Comparison of ENCODE assay signal across 8 mouse cellular contexts in genomic region chr4:109118327-109118659, GRCm38 (mm10).
DNase-seq lines count a peak whose midpoint lies in the region; ATAC-seq and TF ChIP-seq lines count a peak whose summit lies in the region.

No protein-coding gene starts in this region.

- peak overlapping the region; percentile 80 for H3K4me2 ChIP-seq in forebrain, embryonic 13.5 days

- peaks cover 19% of the 10 kb centered on the region for H3K4me1 ChIP-seq in spleen, adult 2 months (ENCODE audit: control insufficient read depth, insufficient read depth, insufficient read length)
- H3K4me1 ChIP-seq in forebrain, embryonic 13.5 days: peaks cover 14% of the 10 kb centered on the region
- H3K4me1 ChIP-seq in midbrain, embryonic 10.5 days: peaks cover 25% of the 10 kb centered on the region

- WGBS in spleen, adult 2 months: 6% methylated on average over 6 of the region's 6 CpGs
- 6% methylated on average over 6 of the region's 6 CpGs for WGBS in forebrain, embryonic 13.5 days
- 9% methylated on average over 6 of the region's 6 CpGs for WGBS in midbrain, embryonic 10.5 days

- no peak for DNase-seq in spleen, adult 2 months (ENCODE audit: low read depth in 1 of 2, low spot score in 2 of 2)
- DNase-seq in spleen, adult 12 weeks (ENCODE audit: low spot score): no peak
- peak; percentile 8 to 13 for DNase-seq in layer of hippocampus, postnatal 25 days (ENCODE audit: extremely low spot score in 1 of 2, low spot score in 1 of 2)
- no peak for DNase-seq in midbrain, embryonic 10.5 days (ENCODE audit: low spot score)
- no peak for DNase-seq in ovary, postnatal 36 days (ENCODE audit: low spot score)
- no peak for DNase-seq in ovary, postnatal 14 days (ENCODE audit: low spot score)
- DNase-seq in urinary bladder, postnatal 10 days (ENCODE audit: low spot score): no peak

- H3K9ac ChIP-seq in forebrain, embryonic 13.5 days: peak overlapping the region; percentile 64

- H3K36me3 ChIP-seq in spleen, adult 2 months (ENCODE audit: control insufficient read depth, insufficient read depth, low read length): no peaks in the 10 kb centered on the region
- no peaks in the 10 kb centered on the region for H3K36me3 ChIP-seq in forebrain, embryonic 13.5 days (ENCODE audit: poor library complexity, severe bottlenecking)
- H3K36me3 ChIP-seq in midbrain, embryonic 10.5 days: no peaks in the 10 kb centered on the region

- H3K4me3 ChIP-seq in spleen, adult 2 months (ENCODE audit: extremely low read depth, insufficient read depth, insufficient read length): peak overlapping the region; percentile 74
- peak overlapping the region; percentile 50 for H3K4me3 ChIP-seq in forebrain, embryonic 13.5 days
- peak overlapping the region; percentile 66 for H3K4me3 ChIP-seq in midbrain, embryonic 10.5 days

- TF ChIP-seq CTCF in spleen, adult 2 months (IDR thresholded peaks at IDR 0.05; ENCODE audit: extremely low read depth, insufficient read depth, insufficient read length, insufficient replicate concordance): no peak

- no peaks in the 10 kb centered on the region for H3K27me3 ChIP-seq in spleen, adult 2 months (ENCODE audit: control insufficient read depth, insufficient read depth, low read length)
- H3K27me3 ChIP-seq in forebrain, embryonic 13.5 days: no peaks in the 10 kb centered on the region
- H3K27me3 ChIP-seq in midbrain, embryonic 10.5 days (ENCODE audit: low read depth, poor library complexity, severe bottlenecking): no peaks in the 10 kb centered on the region

- peak; percentile 31; the same call in 1 of the 2 replicates for ATAC-seq in forebrain, embryonic 13.5 days

- TF ChIP-seq POLR2A in spleen, adult 2 months (IDR thresholded peaks at IDR 0.05; ENCODE audit: low read depth, low read length): no peak

- peak overlapping the region; percentile 91 for H3K27ac ChIP-seq in spleen, adult 2 months (ENCODE audit: insufficient read depth, low read length)
- no peak overlapping the region for H3K27ac ChIP-seq in forebrain, embryonic 13.5 days
- peak overlapping the region; percentile 87 for H3K27ac ChIP-seq in midbrain, embryonic 10.5 days (replicated peaks)

- no peaks in the 10 kb centered on the region for H3K9me3 ChIP-seq in forebrain, embryonic 13.5 days (replicated peaks)
- H3K9me3 ChIP-seq in midbrain, embryonic 10.5 days (replicated peaks): no peaks in the 10 kb centered on the region

Comparison
In these comparisons a context has a peak if more than half of its experiments do, and no peak if none do; other contexts are left out.
1. DNase-seq: peak in layer of hippocampus, postnatal 25 days (2 of 2); none in spleen, adult 2 months (0 of 2), spleen, adult 12 weeks (single experiment), midbrain, embryonic 10.5 days (single experiment), ovary, postnatal 36 days (single experiment), ovary, postnatal 14 days (single experiment) and urinary bladder, postnatal 10 days (single experiment).
2. Peak in every context shown above with its lines, with median percentiles within 50 percentile points of each other: H3K4me3 ChIP-seq.